Mouse (Mus musculus) megakaryocyte, embryonic 14.5 days (primary cell): ENCODE measurements around the gene Retreg1.

ENCODE experiments used
- FLI1 ChIP-seq: IDR thresholded peaks from 2 replicates; pipeline ENCODE4 v1.6.1; 2012; ENCODE audit warnings: low read length, inconsistent platforms, mixed read lengths
- GATA1 ChIP-seq: IDR thresholded peaks from 3 replicates; pipeline ENCODE4 v1.6.1; 2012; ENCODE audit warnings: mixed read lengths, low read length, inconsistent platforms, borderline replicate concordance

GRCm38 (mm10) chr15:25796353-25796752, 46.6 kb upstream of the Retreg1 start:
- TF ChIP-seq GATA1 (no peak), FLI1 (no peak)
